Mouse (Mus musculus) kidney, postnatal 4 days (tissue): Measurements from ENCODE around the gene Bzw1.
"Not testable (repeated sequence)": the region's sequence is repeated elsewhere in the genome, so short reads cannot be mapped to it uniquely, and the experiment has no call there.

ENCODE experiments used
- DNase-seq, 2 experiments: peaks; one replicate each; pipeline ENCODE4 v3.0.0; 2021; ENCODE audit warnings: mixed read lengths in 2 of 2

The Bzw1 gene

DNA sequence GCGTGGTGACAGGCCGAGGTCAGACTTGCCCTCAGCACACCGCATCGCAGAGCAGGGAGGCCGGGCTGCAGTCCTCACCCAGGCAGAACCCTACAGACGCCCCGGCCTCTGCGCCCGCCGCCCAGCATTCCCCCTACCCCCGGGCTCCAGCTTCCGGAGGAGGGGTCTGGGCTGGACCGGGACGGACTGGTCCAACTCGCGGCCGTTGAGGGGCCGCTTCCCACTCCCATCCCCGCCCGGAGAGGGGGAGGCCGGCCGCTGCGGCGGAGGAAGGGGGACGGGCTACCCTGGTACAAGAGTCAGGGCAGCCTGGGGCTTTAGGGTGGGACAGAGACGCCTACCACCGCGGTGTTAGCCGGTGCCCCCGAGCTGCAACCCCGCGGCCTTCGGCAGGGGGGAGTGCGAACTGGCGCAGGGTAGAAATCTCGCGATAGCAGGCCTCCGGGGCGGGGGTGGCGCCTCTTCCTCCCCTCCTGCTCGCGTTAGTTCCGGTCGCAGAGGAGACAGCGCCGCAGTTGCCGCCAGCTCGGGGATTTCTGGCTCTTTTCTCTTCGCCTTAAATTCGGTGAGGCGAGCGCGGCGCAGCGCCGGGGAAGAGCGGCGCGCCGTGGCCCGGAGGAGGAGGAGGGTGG lies at the start of gene Bzw1:
TSS of gene Bzw1 (plus strand) at position 247 of the 632 bp plus-strand sequence.
- DNase-seq, result peak; percentile 94 to 97

DNA sequence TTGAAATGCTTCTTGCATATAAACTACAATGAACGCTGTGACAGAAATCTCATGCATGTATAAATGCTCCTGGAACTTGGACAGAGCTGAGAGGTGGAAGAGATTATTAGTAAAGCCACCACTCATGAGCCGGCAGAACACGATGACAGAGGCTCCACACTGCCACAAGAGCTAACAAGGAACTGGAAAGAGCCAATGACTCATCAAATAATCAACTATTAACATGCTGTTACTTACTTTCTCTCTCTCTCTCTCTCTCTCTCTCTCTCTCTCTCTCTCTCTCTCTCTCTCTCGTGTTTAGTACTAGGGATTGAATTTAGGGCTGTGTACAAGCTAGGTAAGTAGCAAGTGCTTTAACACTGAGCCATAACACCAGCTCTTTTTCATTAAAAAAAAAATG lies 48.8 kb upstream of the Bzw1 start:
- no peak for DNase-seq

DNA sequence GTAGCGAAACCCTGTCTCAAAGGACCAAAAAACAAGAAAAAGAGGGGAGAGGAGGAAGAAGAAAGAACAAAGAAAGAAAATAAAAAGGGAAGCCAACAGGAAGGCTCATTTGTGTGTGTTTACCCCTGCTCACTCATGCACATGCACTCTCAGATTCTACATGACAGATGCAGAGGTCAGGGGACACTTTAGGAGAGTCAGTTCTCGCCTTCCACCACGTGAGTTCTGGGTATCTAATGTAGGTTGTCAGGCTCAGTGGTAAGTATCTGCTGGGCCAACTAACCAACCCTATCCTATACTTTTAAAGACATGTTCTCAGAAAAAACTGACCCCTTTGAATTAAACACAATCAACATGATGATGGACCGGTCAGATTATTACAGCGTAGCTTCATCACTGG lies 48.1 kb upstream of the Bzw1 start:
- DNase-seq, result no peak

DNA sequence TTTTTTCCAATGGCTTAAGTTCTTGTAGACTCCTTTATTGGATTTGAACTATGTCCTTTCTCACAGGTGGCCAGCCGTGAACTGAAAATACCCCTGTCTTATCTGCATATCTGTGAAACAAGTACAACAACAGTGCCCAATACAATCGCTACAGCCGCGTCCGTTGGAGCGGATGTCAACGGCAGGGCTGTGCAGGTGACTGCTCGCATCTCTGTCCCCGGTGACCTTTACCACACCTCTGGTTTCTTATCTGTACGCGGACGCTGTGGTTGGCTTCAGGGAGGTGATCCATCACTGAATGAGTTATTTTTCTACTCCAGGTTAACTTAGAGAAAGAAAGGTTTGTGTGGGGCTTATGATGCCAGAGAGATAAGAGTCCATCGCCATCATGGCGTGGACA lies 46.5 kb upstream of the Bzw1 start:
- no peak for DNase-seq

DNA sequence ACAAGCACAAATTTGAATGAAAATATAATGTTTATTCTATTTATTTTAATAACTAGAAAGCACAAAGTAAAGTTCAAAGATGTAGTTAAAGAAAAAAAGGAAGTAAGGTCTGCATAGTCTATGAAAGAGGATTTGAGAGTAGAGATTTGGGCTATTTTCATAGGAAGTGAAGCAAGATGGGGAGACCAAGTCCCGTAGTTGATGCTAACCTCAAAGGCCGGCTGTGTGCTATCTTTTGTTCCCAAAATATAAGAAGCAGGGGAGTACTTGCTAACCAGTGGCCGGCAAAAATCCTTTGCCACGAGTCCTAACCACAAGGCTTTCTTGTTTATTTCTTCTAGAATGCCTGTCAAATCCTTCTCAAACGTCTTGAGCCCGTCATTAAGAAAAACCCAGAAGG lies 44.0 kb upstream of the Bzw1 start:
- no peak for DNase-seq

DNA sequence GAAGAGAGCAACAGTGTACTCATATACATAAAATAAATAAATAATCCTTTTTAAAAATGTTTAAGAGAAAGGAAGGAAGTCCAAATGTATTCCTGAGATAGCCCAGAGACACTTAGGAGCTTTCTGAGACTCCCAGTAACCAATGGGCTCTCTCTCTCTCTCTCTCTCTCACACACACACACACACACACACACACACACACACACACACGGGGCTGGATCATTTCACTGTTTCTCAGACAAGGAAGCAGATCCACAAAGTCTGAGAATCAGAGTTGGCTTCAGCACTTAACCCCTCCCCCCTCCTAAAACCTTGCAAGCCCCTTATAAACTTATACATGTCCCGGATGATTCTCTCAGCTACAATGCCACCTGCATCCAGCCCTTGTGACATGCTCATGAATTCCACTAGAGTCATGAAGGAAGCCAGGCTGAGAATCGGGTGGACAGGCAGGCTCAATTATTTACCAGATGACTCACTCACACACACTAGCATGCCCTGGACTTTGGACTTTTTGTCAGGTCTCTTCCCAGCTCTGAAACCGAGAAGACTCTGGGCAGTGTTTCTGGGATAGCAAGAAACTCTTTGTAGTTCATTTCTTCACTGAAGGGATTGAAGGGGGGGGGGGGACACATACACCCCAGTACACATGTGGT lies 39.3 kb upstream of the Bzw1 start:
- peak; percentile 35 to 61 for DNase-seq

DNA sequence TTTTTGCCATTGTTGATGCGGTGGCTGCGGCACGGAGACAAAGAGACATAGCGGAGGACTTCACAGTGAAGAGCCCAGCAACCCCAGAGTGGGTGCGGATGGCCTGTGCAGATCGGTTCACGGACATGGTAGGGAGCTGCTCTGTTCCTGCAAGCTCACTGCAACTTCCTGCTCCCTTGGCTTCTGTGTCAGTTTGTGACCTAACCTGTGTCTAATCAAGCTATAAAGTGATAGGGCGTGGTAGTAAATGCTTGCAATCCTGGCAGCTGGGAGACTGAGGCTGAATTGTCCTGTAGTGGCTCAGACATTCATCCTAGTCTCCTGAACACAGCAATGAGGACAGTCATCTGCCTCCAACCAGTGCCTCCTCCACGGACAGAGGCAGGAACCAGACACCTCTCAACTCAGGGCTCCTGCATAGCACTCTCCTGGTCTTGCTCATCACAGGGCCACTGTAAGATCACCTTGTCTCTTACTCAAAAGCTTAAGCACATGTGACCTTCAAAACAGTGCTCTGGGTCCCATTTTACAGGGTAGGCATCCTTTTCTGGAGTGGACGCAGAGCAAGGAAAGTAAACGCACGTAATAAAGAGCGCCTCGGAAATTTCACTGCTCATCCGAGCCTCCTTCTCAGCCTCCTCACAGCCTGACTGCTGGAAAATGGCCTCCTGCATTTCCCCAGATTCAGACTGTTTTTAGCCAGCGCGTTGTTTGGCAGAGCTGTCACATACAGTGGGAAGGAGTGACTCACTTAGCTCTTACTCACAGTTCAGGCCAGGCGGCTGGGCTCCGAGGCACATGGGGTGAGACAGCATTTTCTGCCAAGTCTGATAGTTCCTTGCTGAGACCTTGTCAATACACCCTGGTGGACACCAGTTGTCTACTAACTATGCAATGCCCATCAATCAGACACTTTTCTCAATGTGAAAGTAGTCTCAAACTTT lies 33.5 kb upstream of the Bzw1 start:
- peak in 1 of 2 experiments; percentile 12 for DNase-seq

DNA sequence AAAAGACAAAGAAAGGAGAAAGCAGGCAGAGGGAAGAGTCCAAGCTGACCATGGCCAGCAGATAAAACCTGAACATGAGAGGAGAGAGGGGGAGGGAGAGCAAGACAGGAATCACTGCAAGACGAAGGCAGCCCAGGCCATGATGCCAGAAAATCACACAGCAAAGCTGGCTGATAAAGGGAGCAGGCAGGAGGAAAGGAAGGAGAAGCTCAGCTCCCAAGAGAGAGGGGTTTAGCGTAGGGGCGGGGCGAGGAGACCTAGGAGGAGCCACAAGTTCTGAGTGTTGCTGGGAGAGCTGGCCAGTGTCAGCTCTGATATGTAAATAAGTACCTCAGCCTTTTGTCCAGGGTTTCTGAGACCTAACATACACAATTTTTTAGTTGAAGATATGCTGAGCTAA lies 30.4 kb upstream of the Bzw1 start:
- DNase-seq, result no peak

DNA sequence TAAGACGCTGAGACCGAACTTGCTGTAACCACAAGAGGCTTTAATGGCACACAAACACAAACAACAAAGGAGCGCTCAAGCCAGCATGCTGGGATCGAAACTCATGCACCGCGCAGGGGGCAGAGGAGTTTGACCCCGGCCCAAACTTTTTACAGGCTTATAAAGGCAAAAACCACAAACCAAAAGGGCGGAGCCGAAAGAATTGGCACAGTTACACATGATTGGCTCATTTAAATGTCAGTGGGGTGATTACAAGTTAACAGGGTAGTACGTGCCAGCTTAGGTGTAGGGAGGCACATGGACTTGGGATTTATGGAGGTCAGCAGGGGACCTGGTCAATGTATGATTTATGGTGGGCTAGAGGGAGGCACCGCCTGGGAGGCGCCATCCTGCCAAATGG lies 28.1 kb upstream of the Bzw1 start:
- no peak for DNase-seq

DNA sequence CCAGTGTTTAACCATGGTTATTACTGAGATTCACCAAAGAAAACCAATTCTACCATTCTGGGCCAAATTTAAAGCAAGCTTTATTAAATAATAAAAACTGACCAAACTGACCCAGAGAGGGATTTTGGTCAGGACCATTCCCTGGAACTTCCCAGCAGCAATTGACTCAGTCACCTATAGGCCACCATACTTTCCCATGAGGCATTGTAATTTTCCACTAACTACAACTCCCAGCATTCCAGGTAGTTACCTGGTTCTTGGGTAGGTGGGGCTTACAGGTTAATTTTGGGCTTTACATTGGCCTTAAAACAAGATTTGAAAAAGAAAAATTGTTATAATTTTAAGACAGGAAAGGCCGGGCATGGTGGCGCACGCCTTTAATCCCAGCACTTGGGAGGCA lies 26.9 kb upstream of the Bzw1 start:
- DNase-seq, result no peak

DNA sequence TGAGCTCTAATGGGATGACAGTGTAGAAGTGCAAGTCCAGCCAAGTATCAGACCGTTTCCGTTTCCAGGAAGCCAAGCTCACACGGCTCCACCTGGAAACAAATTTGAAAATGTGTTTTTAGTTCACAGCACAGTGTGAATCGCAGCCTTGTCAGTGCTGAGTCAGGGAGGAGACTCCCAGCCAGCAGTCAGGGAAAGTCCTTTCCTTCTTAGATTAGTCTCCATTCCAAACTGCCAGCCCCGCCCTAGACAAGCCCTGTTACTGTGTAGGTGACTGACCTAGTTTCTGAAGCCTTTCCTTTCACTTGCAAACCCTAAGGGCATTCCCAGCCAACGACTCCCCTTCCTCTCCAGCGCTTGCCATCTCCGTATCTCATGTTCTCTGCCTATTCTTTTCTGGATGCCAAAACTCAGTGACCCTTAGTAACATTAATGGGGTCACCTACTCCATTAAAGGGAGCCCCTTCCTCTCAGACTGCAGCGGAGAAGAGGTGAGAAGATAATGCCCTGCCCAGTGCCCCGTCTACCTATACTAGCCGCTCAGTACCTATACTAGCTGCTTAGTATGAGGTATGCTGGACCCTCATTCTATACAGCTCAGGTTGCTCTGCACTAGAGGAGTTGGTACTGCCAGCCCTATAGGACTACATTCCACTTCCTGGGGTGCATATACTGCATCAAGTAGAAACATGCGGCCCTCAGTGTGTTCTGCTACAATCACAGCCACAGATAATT lies 25.8 kb upstream of the Bzw1 start:
- no peak for DNase-seq

DNA sequence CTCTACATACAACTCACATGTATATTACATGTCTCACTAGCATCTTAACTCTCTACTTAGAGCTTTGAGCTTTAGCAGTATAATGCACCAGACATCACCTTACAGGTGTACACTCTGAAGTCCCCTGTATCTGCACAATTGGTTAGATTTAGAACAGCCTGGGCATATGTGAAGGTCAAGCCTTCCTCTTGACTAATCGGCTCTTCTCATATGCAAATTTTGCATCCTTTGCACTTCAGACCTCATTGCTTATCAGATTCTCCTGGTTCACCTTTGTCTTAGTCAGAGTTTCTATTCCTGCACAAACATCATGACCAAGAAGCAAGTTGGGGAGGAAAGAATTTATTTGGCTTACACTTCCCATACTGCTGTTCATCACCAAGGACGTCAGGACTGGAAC lies 23.0 kb upstream of the Bzw1 start:
- no peak for DNase-seq

DNA sequence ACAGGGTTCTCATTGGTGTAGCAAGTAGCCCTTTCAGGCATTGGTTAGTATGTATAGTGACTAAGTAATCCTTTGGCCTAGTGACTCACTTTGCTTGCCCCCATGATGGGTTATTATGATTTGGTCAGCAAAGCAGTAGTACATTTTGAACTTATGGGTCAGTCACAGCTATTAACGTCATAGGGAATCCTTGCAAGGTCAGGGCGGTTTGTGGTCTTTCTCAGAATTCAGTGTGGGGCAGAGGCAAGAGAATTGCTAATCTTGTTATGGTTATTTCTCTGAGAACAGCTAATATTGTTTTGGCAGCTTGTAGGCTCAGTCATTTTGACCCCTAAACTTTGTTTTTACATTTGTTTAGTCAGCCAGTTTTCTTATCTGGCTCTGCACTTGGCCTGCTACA lies 18.4 kb upstream of the Bzw1 start:
- DNase-seq, result not testable (repeated sequence)

DNA sequence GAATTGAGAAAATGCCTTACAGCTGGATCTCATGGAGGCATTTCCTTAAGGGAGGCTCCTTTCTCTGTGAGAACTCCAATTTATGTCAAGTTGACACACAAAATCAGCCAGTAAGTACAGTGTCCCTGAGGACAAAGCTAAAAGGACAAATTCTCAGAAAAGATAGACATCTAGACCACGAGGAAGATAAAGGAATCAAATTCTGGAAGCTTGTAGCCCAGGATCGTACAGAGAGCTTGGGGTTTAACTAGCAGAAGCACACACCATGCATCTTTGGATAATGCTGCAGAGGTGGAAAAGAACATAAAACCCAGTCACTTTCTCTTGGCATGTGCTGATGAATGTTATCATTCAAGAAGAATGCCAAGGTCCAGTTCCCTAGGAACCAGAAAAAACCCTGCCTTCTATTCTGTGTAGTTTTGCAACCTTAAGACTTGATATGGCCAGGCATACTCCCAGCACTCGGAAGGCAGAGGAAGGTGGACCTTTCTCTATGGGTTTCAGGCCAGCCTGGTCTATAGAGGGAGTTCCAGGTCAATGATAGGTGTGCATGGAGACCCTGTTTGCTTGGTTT lies 17.0 kb upstream of the Bzw1 start:
- no peak for DNase-seq

DNA sequence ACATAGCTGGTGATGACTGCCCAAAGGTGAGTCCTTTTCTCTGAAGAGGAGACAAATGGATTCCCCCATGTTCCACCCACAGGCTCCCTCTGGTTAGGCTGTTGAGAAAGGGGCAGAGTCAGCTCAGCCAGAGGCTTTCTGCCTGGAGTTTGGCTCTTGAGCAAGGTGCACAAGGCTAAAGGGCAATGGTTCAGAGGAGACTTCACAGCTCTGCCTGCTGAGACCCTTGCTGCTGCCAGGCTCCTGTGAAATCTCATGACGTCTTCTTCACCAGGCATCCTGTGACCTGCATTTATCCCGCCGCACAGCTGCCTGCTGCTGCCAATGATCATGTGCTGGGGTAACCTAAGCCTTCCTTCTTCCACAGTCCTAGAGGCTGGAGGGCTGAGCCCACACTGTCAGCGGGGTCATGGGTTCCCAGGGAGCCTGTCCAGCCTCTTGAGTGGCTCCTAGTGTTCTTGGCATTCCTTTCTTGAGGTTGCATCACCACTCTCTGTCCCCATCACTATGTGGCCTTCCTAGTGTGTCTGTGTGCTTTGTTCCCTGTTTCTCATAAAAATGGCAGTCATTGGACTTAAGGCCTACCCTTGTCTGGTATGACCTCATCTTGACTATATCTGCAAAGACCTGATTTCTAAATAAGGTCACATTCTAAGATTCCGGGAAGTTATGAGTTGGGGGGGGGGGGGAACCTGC lies 10.0 kb upstream of the Bzw1 start:
- DNase-seq, result peak in 1 of 2 experiments; percentile 16

DNA sequence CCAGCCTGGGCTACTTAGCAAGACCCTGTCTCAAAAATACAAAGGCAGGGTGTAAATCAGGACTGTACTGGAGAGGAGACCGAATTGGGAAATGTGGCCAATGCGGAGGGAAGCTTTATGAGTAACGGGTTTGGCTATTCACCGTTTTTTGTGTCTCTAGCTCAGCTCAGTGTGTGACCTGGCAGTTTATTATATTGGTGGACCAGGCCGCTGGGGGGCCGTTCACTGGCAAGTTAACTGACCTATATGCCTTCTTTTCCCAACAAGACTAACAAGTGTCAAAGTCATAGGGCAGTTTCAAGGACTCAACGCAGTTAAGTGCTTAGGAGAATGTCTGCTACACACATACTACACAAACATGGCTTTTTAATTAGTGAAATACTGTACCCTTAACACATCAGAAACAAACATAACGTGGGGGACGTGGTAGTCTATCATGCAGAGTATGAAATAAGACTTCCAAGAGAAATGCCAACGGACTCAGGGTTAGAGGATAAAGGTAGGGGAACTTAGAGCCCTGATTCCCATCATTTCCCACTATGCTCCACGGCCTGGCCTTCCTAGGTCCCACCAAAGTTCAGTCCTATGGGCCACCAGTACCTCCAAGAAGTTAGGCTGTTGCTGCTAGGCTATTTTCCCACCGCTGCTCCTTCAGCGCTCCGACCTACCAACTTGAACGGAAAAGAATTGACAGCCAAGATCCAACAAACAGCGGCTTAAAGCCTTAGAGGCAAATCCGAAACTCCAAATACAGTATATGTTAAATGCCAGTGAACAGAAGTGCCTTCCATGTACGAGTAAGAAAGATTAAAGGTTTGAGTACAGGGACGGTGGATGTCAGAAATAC lies 1.1 kb upstream of the Bzw1 start:
- DNase-seq, result peak in 1 of 2 experiments; percentile 30

DNA sequence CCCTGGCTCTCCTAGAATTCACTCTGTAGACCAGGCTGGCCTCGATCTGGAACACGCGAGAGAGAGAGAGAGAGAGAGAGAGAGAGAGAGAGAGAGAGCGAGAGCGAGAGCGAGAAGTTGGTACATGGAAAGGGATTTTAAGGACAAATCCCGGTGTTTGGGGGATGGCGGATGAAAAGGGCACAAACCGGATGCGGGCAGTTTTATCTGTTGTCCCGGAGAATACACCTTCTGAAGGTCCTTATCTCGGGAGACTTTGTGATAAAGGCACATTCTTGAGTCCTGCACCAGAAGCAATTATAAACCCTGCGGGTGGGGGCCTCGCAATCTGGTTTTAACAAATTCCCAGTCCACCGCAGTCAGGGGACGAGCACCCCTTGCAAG lies 438 bp upstream of the Bzw1 start:
- DNase-seq, result no peak

DNA sequence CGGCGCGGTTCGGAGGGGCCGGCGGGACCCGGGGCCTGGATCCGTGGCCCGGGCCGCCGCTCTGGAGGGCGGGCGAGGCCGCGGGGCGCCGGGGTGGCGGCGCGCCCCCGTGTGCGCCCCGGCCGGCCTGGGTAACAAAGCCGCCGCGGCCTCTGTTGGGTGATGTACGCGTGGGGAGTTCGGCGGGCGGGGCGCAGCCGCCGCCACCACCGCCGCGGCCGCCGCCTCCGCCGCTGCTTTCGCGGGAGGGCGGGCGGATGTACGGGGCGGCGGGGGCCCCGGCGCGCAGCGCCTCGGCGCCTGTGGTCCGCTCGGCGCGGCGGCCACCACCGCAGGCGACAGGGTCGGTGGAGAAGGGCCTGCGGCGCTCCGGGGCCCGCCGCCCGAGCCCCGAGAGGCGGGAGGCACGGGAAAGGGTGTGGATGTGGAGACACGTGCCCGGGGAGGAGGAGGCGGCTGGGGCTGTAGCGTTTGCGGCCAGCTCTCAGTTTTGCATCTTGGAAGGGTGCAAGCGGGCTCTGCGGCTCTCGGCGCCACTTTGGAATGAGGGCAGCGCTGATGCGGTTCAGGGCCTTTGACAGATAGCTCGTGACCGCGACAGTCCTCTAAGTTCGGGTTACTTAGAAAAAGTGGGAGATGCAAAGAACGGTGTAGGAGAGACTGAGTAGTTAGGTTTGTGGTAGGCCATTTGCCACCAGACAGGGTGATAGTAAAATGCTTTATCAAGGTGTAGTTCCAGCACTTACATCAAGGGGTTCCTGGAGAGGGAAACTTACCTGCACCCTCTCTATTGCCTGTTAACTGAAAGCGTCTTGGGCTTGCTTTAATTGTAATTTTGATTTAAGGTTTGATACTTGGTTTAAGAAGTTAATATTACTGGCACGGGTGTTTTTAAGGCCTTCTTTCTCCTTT lies 842 bp downstream of the Bzw1 start:
- DNase-seq, result peak; percentile 68 to 78

DNA sequence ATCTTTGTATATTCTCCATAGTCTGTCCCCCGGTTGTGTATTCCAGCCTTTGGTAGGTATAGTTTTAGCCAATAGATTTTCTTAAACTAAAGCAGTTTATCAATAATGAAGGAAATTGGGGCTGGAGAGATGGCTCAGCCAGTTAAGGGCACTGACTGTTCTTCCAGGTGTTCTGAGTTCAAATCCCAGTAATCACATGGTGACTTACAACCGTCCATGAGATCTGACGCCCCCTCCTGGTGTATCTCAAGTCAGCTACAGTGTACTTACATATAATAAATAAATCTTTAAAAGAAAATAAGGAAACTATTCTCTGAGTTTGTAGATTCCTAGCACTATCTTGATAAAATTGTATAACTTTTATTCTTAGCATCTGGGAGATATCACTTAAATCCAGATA lies 2.6 kb downstream of the Bzw1 start:
- no peak for DNase-seq

DNA sequence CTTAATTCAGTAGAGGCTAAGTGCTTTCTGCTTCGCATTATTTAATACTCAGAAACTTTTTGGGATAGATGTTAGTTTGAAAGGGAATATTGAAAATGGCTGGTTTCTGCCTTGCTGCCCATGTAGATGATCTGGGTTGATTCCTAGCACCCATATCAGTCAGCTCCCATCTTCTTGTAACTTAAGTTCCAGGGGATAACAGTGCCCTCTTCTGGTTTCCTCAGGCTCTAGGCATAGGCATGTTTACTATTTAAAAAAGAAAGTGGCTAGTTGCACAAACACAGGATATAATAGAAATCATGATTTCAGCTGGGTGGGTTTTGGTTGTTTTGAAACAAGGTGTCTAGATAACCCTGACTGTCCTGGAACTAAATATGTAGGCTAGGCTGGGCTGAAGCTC lies 3.5 kb downstream of the Bzw1 start:
- no peak for DNase-seq
